Mouse (Mus musculus) bone marrow macrophage, adult 2 months (primary cell): ENCODE results near the gene Klhdc9. TPM values are rescaled to one million over a fixed set of nuclear protein-coding genes. Genes with fewer than 3 reads are reported as not detected.

ENCODE experiments used
- H3K27ac ChIP-seq: 2 replicates; pipeline ENCODE4 v1.5.1; 2012; ENCODE audit warnings: low read depth, low read length; ENCODE audit not compliant: insufficient read depth
- H3K4me1 ChIP-seq: 2 replicates; pipeline ENCODE4 v1.6.1; 2012; ENCODE audit warnings: low read length; ENCODE audit not compliant: control insufficient read depth, insufficient read depth
- H3K4me3 ChIP-seq: 2 replicates; pipeline ENCODE4 v1.5.1; 2012; ENCODE audit warnings: mild to moderate bottlenecking, low read length, moderate library complexity; ENCODE audit not compliant: insufficient read depth
- CTCF ChIP-seq: IDR thresholded peaks from 2 replicates; pipeline ENCODE4 v1.5.1; 2012; ENCODE audit warnings: low read depth, mild to moderate bottlenecking, low read length, moderate library complexity
- POLR2A ChIP-seq: IDR thresholded peaks from 2 replicates; pipeline ENCODE4 v1.6.1; 2012; ENCODE audit warnings: mild to moderate bottlenecking, low read depth, low read length, borderline replicate concordance
- polyA plus RNA-seq: library from polyadenylated mRNA; stranded (reverse); fragments of >200 nt; gene quantifications from 2 replicates; pipeline ENCODE4 v1.2.4, GENCODE M21; 2012; ENCODE audit not compliant: missing spikeins, insufficient read depth, insufficient read length

The Klhdc9 gene
- polyA plus RNA-seq, 1 experiment: not detected

- no peak overlapping the region for H3K27ac ChIP-seq
- peaks cover 5% of the 10 kb centered on the region for H3K4me1 ChIP-seq
- TF ChIP-seq CTCF (no peak), POLR2A (no peak)
- H3K4me3 ChIP-seq: no peak overlapping the region
These were observed 40.9 kb downstream of the Klhdc9 start for GRCm38 (mm10) chr1:171319748-171320147.

GRCm38 (mm10) chr1:171309321-171309720 lies 51.3 kb downstream of the Klhdc9 start:
- Histone ChIP-seq H3K4me3 (no peak overlapping the region), H3K4me1 (no peaks in the 10 kb centered on the region), H3K27ac (no peak overlapping the region)
- TF ChIP-seq CTCF: no peak
- no peak for TF ChIP-seq POLR2A

Other genes with a start within 250 kb of the Klhdc9 start
- gene Cfap126, start 246.9 kb downstream of the Klhdc9 start, polyA plus RNA-seq: 4.5 and 5.7 TPM in 2 replicates
- gene Sdhc, start 210.2 kb downstream of the Klhdc9 start, polyA plus RNA-seq: 205 and 226 TPM in 2 replicates
- gene Mpz, start 210.1 kb downstream of the Klhdc9 start, polyA plus RNA-seq: 2.0 TPM in 1 of 2 replicates, not detected in the other
- 120 and 145 TPM in 2 replicates for gene Pcp4l1, start 164.5 kb downstream of the Klhdc9 start, polyA plus RNA-seq
- gene Nr1i3, start 146.8 kb downstream of the Klhdc9 start, polyA plus RNA-seq: not detected in 2 replicates
- 25.8 and 27.3 TPM in 2 replicates for gene Tomm40l, start 138.3 kb downstream of the Klhdc9 start, polyA plus RNA-seq
- gene Apoa2, start 135.7 kb downstream of the Klhdc9 start, polyA plus RNA-seq: not detected in 2 replicates
- 3,398 and 3,733 TPM in 2 replicates for gene Fcer1g, start 126.4 kb downstream of the Klhdc9 start, polyA plus RNA-seq
- gene Adamts4, start 110.4 kb downstream of the Klhdc9 start, polyA plus RNA-seq: 0.21 TPM in 1 of 2 replicates, not detected in the other
- 122 and 131 TPM in 2 replicates for gene Ndufs2, start 109.4 kb downstream of the Klhdc9 start, polyA plus RNA-seq
- gene B4galt3, start 90.5 kb downstream of the Klhdc9 start, polyA plus RNA-seq: 40.4 and 46.1 TPM in 2 replicates
- gene Ppox, start 79.6 kb downstream of the Klhdc9 start, polyA plus RNA-seq: 28.1 and 38.1 TPM in 2 replicates
- gene Usp21, start 72.8 kb downstream of the Klhdc9 start, polyA plus RNA-seq: 45.1 and 53.8 TPM in 2 replicates
- gene Ufc1, start 65.8 kb downstream of the Klhdc9 start, polyA plus RNA-seq: 97.2 and 100 TPM in 2 replicates
- 34.3 and 43.5 TPM in 2 replicates for gene Dedd, start 31.7 kb downstream of the Klhdc9 start, polyA plus RNA-seq
- 31.9 and 34.7 TPM in 2 replicates for gene Nit1, start 15.2 kb downstream of the Klhdc9 start, polyA plus RNA-seq
- 64.4 and 74.8 TPM in 2 replicates for gene Pfdn2, start 15.1 kb downstream of the Klhdc9 start, polyA plus RNA-seq
- gene Nectin4, start 9.3 kb upstream of the Klhdc9 start, polyA plus RNA-seq: 9.7 and 11.5 TPM in 2 replicates
- gene Arhgap30, start 28.2 kb upstream of the Klhdc9 start, polyA plus RNA-seq: 178 and 182 TPM in 2 replicates
- gene Usf1, start 50.5 kb upstream of the Klhdc9 start, polyA plus RNA-seq: 94.4 and 98.8 TPM in 2 replicates
- 7.7 and 16.7 TPM in 2 replicates for gene Tstd1, start 58.1 kb upstream of the Klhdc9 start, polyA plus RNA-seq
- 5.9 and 6.6 TPM in 2 replicates for gene F11r, start 76.7 kb upstream of the Klhdc9 start, polyA plus RNA-seq
- 6.2 and 11.1 TPM in 2 replicates for gene Alyref2, start 142.7 kb upstream of the Klhdc9 start, polyA plus RNA-seq
- gene Itln1, start 174.5 kb upstream of the Klhdc9 start, polyA plus RNA-seq: not detected in 2 replicates
- gene Cd244a, start 198.4 kb upstream of the Klhdc9 start, polyA plus RNA-seq: 1.3 and 2.4 TPM in 2 replicates
- gene Ly9, start 246.6 kb upstream of the Klhdc9 start, polyA plus RNA-seq: 249 and 274 TPM in 2 replicates